Mouse (Mus musculus) embryonic facial prominence, embryonic 14.5 days (tissue): Measurements from ENCODE around the gene Slc26a3. TPM values are rescaled to one million over a fixed set of nuclear protein-coding genes. Genes with fewer than 3 reads are reported as not detected.

Experiments used
- ATAC-seq: fragments of 200-750 bp; cut with Nextera tagmentation; 2 replicates; pipeline ENCODE4 v1.8.0; 2017; ENCODE audit warnings: low read depth, moderate number of reproducible peaks, moderate TSS enrichment
- DNase-seq: peaks from one replicate; pipeline ENCODE4 v3.0.0-alpha.2; 2015; ENCODE audit warnings: low spot score
- H3K27ac ChIP-seq: fragments of 300-500 bp; sonication (generic); replicated peaks from 2 replicates; pipeline ENCODE4 v1.5.1; 2014; ENCODE audit warnings: low read depth, mild to moderate bottlenecking, low read length, moderate library complexity
- H3K27me3 ChIP-seq: fragments of 300-500 bp; sonication (generic); replicated peaks from 2 replicates; pipeline ENCODE4 v1.6.1; 2014; ENCODE audit warnings: low read length; ENCODE audit not compliant: control insufficient read depth, insufficient read depth
- H3K36me3 ChIP-seq: fragments of 300-500 bp; sonication (generic); 2 replicates; pipeline ENCODE4 v1.6.1; 2014; ENCODE audit warnings: low read length, mixed read lengths; ENCODE audit not compliant: control insufficient read depth, insufficient read depth
- H3K4me1 ChIP-seq: fragments of 300-500 bp; sonication (generic); 2 replicates; pipeline ENCODE4 v1.6.1; 2014; ENCODE audit warnings: antibody characterized with exemption, low read length; ENCODE audit not compliant: control insufficient read depth, insufficient read depth
- H3K4me2 ChIP-seq: fragments of 300-500 bp; sonication (generic); 2 replicates; pipeline ENCODE4 v1.6.1; 2014; ENCODE audit warnings: low read depth, mild to moderate bottlenecking, low read length, moderate library complexity, mixed read lengths
- H3K4me3 ChIP-seq: fragments of 300-500 bp; sonication (generic); 2 replicates; pipeline ENCODE4 v1.5.1; 2014; ENCODE audit warnings: low read depth, mild to moderate bottlenecking, low read length
- H3K9ac ChIP-seq: fragments of 300-500 bp; sonication (generic); 2 replicates; pipeline ENCODE4 v1.6.1; 2014; ENCODE audit warnings: low read depth, mild to moderate bottlenecking, low read length, moderate library complexity, mixed read lengths
- H3K9me3 ChIP-seq: fragments of 300-500 bp; sonication (generic); 2 replicates; pipeline ENCODE4 v1.6.1; 2016; ENCODE audit warnings: low read length; ENCODE audit not compliant: control insufficient read depth
- WGBS: fragments of 180-500 bp; shearing (Covaris S2); extraction: QIAGEN DNeasy Blood & Tissue Kit; methylation state at CpG from one replicate; pipeline ENCODE4 v1.1.7; 2014; 5-methylcytosine and 5-hydroxymethylcytosine counted together
- polyA plus RNA-seq: library from polyadenylated mRNA; unstranded; fragments of >200 nt; fragmentation: Nextera tagmentation; extraction: Ambion mirVana; gene quantifications from 2 replicates; pipeline ENCODE4 v1.2.1, GENCODE M21; 2014

Gene Slc26a3
- polyA plus RNA-seq, 1 experiment from 2014 or later = 0.07 TPM

- Histone ChIP-seq H3K9ac (no peak overlapping the region), H3K4me2 (no peak overlapping the region), H3K27ac (no peak overlapping the region), H3K36me3 (no peaks in the 10 kb centered on the region), H3K4me3 (no peak overlapping the region), H3K9me3 (no peaks in the 10 kb centered on the region), H3K27me3 (no peaks in the 10 kb centered on the region; the same call in 1 of the 2 replicates), H3K4me1 (no peaks in the 10 kb centered on the region)
- DNase-seq = no peak
- no peak for ATAC-seq
- WGBS = 76% methylated on average over 6 of the region's 6 CpGs
These were observed 123.2 kb downstream of the Slc26a3 start for GRCm38 (mm10) chr12:31513724-31514503.

GRCm38 (mm10) chr12:31520119-31520518 is 129.4 kb downstream of the Slc26a3 start:
- Histone ChIP-seq H3K9me3 (no peaks in the 10 kb centered on the region), H3K9ac (no peak overlapping the region), H3K36me3 (no peaks in the 10 kb centered on the region), H3K4me2 (no peak overlapping the region), H3K27me3 (no peaks in the 10 kb centered on the region), H3K27ac (no peak overlapping the region), H3K4me1 (no peaks in the 10 kb centered on the region), H3K4me3 (no peak overlapping the region)
- peak; percentile 83 for DNase-seq
- ATAC-seq = no peak
- WGBS = 43% methylated on average over 6 of the region's 6 CpGs

DNA sequence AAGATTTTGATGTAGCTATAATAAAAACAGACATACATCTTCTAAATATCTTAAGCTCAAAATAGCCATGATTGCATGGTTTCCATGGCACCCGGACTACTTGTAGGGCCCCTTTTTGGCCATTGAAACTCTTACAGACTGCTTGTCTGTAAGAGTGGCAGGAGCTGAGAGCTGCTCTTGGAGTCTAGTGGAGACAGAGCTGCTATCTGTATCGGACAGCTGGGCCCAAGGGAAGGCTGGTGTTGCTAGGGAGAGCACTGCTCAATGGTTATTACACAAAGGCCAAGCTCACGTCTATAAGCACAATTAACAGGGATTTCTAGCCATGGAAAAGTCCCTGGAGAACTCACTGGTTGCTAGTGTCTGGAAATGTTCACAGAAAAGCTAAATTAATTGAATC is 130.7 kb downstream of the Slc26a3 start:
- ATAC-seq = no peak
- Histone ChIP-seq H3K9ac (no peak overlapping the region), H3K4me3 (no peak overlapping the region), H3K4me1 (no peaks in the 10 kb centered on the region), H3K27ac (no peak overlapping the region), H3K4me2 (no peak overlapping the region), H3K9me3 (no peaks in the 10 kb centered on the region), H3K27me3 (no peaks in the 10 kb centered on the region), H3K36me3 (no peaks in the 10 kb centered on the region)
- peak; percentile 18 for DNase-seq
- 64% methylated on average over 3 of the region's 3 CpGs for WGBS

Other genes with a start within 250 kb of the Slc26a3 start
- gene Gm6993, start 150.1 kb upstream of the Slc26a3 start, polyA plus RNA-seq = not detected in 2 replicates
- 84.2 and 93.9 TPM in 2 replicates for gene Lamb1, start 125.6 kb upstream of the Slc26a3 start, polyA plus RNA-seq
- gene Dld, start 39.4 kb upstream of the Slc26a3 start, polyA plus RNA-seq = 127 and 138 TPM in 2 replicates
- gene Cbll1, start 108.7 kb downstream of the Slc26a3 start, polyA plus RNA-seq = 15.4 and 18.5 TPM in 2 replicates
- 0.67 and 1.1 TPM in 2 replicates for gene Slc26a4, start 169.1 kb downstream of the Slc26a3 start, polyA plus RNA-seq
- 28.4 and 36.0 TPM in 2 replicates for gene Bcap29, start 243.8 kb downstream of the Slc26a3 start, polyA plus RNA-seq